20 mouse cellular contexts compared by ENCODE assay signal in genomic region chr14:35120905-35121304, GRCm38 (mm10).
"Had no signal": no experiment of that assay in that cellular context is flagged by ENCODE, and none has a peak within 500 bp of the region (broad histone marks: within the 10 kb centered on the region; RNA-seq: fewer than 3 reads in every experiment).

No protein-coding gene starts in this region.

- H3K4me3 ChIP-seq: left cerebral cortex, adult 2 months; liver, embryonic 15.5 days; lung, embryonic 15.5 days; megakaryocyte, embryonic 14.5 days; midbrain, embryonic 10.5 days; midbrain, embryonic 13.5 days; myocyte; neural tube, embryonic 13.5 days had no signal

- H3K9ac ChIP-seq: liver, embryonic 15.5 days; lung, embryonic 15.5 days; midbrain, embryonic 13.5 days; neural tube, embryonic 13.5 days had no signal

- H3K4me2 ChIP-seq: liver, embryonic 11.5 days; liver, embryonic 15.5 days; lung, embryonic 15.5 days; midbrain, embryonic 13.5 days; neural tube, embryonic 13.5 days had no signal

- H3K27me3 ChIP-seq: liver, embryonic 15.5 days; lung, embryonic 15.5 days; megakaryocyte, embryonic 14.5 days; midbrain, embryonic 13.5 days; neural tube, embryonic 13.5 days had no signal

- H3K4me1 ChIP-seq: lung, embryonic 15.5 days; megakaryocyte, embryonic 14.5 days; midbrain, embryonic 10.5 days; neural tube, embryonic 13.5 days had no signal

- ATAC-seq: intestine, postnatal 0 days; midbrain, embryonic 13.5 days; midbrain, embryonic 16.5 days had no signal

- H3K9me3 ChIP-seq: liver, embryonic 15.5 days; lung, embryonic 15.5 days; midbrain, embryonic 10.5 days; midbrain, embryonic 13.5 days; neural tube, embryonic 13.5 days had no signal

- H3K36me3 ChIP-seq: liver, embryonic 15.5 days; lung, embryonic 15.5 days; midbrain, embryonic 10.5 days; midbrain, embryonic 13.5 days; neural tube, embryonic 13.5 days had no signal

- DNase-seq: layer of hippocampus, postnatal 36 days; lung, adult 18-20 months; lung, postnatal 10 days; lung, postnatal 36 days; retina, postnatal 1 day; right cerebral cortex, postnatal 25 days; spleen, adult 18-20 months; thymus, adult 18-20 months; thymus, postnatal 36 days had no signal

- H3K27ac ChIP-seq: left cerebral cortex, adult 2 months; liver, embryonic 15.5 days; lung, embryonic 15.5 days; midbrain, embryonic 10.5 days; midbrain, embryonic 13.5 days; neural tube, embryonic 13.5 days had no signal
